Mouse (Mus musculus) midbrain, embryonic 14.5 days (tissue): ENCODE results near the gene Cdkn2d. TPM values are rescaled to one million over a fixed set of nuclear protein-coding genes. Genes with fewer than 3 reads are reported as not detected.

Experiments
- ATAC-seq: fragments of 200-750 bp; cut with Nextera tagmentation; 2 replicates; pipeline ENCODE4 v1.8.0; 2017; ENCODE audit warnings: moderate number of reproducible peaks, moderate library complexity; ENCODE audit not compliant: low FRiP score, low TSS enrichment
- DNase-seq: peaks from one replicate; pipeline ENCODE4 v3.0.0-alpha.2; 2015
- H3K27ac ChIP-seq: fragments of 300-500 bp; sonication (generic); replicated peaks from 2 replicates; pipeline ENCODE4 v1.5.1; 2014; ENCODE audit warnings: mild to moderate bottlenecking, low read depth, low read length, moderate library complexity
- H3K27me3 ChIP-seq: fragments of 300-500 bp; sonication (generic); 2 replicates; pipeline ENCODE4 v1.6.1; 2014; ENCODE audit warnings: low read length, control low read depth, mixed read lengths; ENCODE audit not compliant: control insufficient read depth, insufficient read depth
- H3K36me3 ChIP-seq: fragments of 300-500 bp; sonication (generic); 2 replicates; pipeline ENCODE4 v1.6.1; 2014; ENCODE audit warnings: low read length, control low read depth; ENCODE audit not compliant: control insufficient read depth, insufficient read depth
- H3K4me1 ChIP-seq: fragments of 300-500 bp; sonication (generic); 2 replicates; pipeline ENCODE4 v1.6.1; 2014; ENCODE audit warnings: mild to moderate bottlenecking, antibody characterized with exemption, low read length, control low read depth; ENCODE audit not compliant: control insufficient read depth, insufficient read depth
- H3K4me2 ChIP-seq: fragments of 300-500 bp; sonication (generic); 2 replicates; pipeline ENCODE4 v1.6.1; 2014; ENCODE audit warnings: mild to moderate bottlenecking, low read length, moderate library complexity
- H3K4me3 ChIP-seq: fragments of 300-500 bp; sonication (generic); replicated peaks from 2 replicates; pipeline ENCODE4 v1.5.1; 2014; ENCODE audit warnings: low read depth, low read length
- H3K9ac ChIP-seq: fragments of 300-500 bp; sonication (generic); replicated peaks from 2 replicates; pipeline ENCODE4 v1.6.1; 2014; ENCODE audit warnings: mild to moderate bottlenecking, low read length, moderate library complexity
- H3K9me3 ChIP-seq: fragments of 300-500 bp; sonication (generic); 2 replicates; pipeline ENCODE4 v1.6.1; 2016; ENCODE audit warnings: low read length, control low read depth, mixed read lengths; ENCODE audit not compliant: control insufficient read depth
- WGBS: fragments of 180-500 bp; shearing (Covaris S2); extraction: QIAGEN DNeasy Blood & Tissue Kit; methylation state at CpG from one replicate; pipeline ENCODE4 v1.1.7; 2014; 5-methylcytosine and 5-hydroxymethylcytosine counted together
- polyA plus RNA-seq: library from polyadenylated mRNA; unstranded; fragments of >200 nt; fragmentation: Nextera tagmentation; extraction: Ambion mirVana; gene quantifications from 2 replicates; pipeline ENCODE4 v1.2.1, GENCODE M21; 2014

Gene Cdkn2d
- polyA plus RNA-seq, 1 experiment from 2014 or later = 84.9 TPM

DNA sequence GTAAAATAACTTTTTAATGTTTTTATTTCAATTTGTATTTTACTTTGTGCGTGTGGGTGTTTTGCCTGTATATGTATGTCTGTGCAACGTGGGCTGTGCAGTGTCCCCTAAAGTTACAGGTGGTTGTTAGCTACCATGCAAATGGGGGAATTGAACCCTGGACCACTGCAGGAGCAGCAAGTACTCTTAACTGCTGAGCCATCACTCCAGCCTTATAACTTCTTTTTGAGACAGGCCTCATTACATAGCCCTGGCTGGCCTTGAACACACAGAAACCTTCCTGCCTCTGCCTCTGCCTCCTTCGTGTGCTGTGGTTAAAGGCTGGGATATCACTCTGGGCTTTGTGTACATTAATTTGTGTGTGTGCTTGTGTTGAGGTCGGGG, 51.8 kb downstream of the Cdkn2d start:
- Histone ChIP-seq H3K4me3 (peak overlapping the region; percentile 87), H3K4me1 (peaks cover 15% of the 10 kb centered on the region), H3K36me3 (no peaks in the 10 kb centered on the region; the same call in none of the 2 replicates), H3K27ac (no peak overlapping the region; the same call in 1 of the 2 replicates), H3K27me3 (peaks cover 22% of the 10 kb centered on the region), H3K9me3 (no peaks in the 10 kb centered on the region), H3K9ac (peak overlapping the region; percentile 98), H3K4me2 (peak overlapping the region; percentile 87)
- WGBS = 35% methylated on average over 4 of the region's 4 CpGs
- ATAC-seq (no peak), DNase-seq (no peak)

DNA sequence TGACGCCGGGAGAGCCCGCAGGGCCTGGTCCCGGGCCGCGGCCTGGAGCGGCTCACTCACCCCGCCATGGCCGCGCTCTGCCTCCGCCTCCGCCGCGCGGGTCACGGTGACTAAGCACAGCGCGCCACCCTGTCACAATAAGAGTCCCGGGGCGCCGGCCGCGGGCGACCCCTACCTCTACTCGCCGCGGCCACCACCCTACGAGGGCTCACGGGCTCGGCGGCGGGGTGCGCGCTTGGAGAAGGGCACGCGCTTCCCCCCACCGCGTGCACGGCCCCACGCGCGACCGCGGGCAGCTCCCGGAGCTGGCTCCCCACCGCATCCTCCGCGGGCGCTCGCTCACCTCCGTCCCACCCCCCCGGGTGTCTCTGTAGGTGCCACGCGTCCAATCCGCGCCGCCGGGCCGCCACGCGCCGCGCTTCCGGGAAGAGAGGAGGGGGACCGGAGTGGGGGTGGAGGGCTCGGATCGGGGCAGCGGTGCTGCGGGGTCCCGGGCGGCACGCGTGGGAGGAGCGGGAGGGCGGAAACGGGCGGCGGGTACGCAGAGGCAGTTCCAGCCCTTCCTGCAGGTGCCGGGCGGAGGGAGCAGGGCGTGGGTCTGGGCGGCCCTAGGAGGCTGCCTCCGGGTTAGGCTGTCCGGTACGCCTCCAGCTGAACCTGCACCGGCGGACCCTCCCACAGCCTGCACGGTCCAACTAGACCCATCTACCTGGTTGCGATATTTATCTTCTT, 52.3 kb downstream of the Cdkn2d start, which contains the start of gene Keap1:
Gene Keap1, minus strand, starts transcription at position 629 of the 732 bp plus-strand sequence.
- H3K9me3 ChIP-seq = no peaks in the 10 kb centered on the region
- under 1% methylated on average over 90 of the region's 90 CpGs for WGBS
- peak; percentile 86 for ATAC-seq
- peak within 1 kb of the TSS; percentile 87 for H3K4me2 ChIP-seq
- peak within 1 kb of the TSS; percentile 87 for H3K4me3 ChIP-seq
- peak within 1 kb of the TSS; percentile 98 for H3K9ac ChIP-seq
- peaks cover 17% of the 10 kb centered on the region for H3K27me3 ChIP-seq
- H3K36me3 ChIP-seq = peaks cover 3% of the 10 kb centered on the region
- H3K27ac ChIP-seq = peak within 1 kb of the TSS; percentile 89
- peak; percentile 90 for DNase-seq
- peaks cover 15% of the 10 kb centered on the region for H3K4me1 ChIP-seq

Other genes with a start within 250 kb of the Cdkn2d start
- 1.5 and 1.6 TPM in 2 replicates for gene Zglp1, start 224.3 kb downstream of the Cdkn2d start, polyA plus RNA-seq
- 1.3 and 2.6 TPM in 2 replicates for gene Gm49373, start 218.3 kb downstream of the Cdkn2d start, polyA plus RNA-seq
- 55.5 and 82.2 TPM in 2 replicates for gene Fdx1l, start 217.8 kb downstream of the Cdkn2d start, polyA plus RNA-seq
- 1.9 and 2.0 TPM in 2 replicates for gene Gm38431, start 199.4 kb downstream of the Cdkn2d start, polyA plus RNA-seq
- gene Raver1, start 199.4 kb downstream of the Cdkn2d start, polyA plus RNA-seq = 28.3 and 41.0 TPM in 2 replicates
- gene Tyk2, start 160.2 kb downstream of the Cdkn2d start, polyA plus RNA-seq = 7.4 and 8.5 TPM in 2 replicates
- gene Cdc37, start 141.4 kb downstream of the Cdkn2d start, polyA plus RNA-seq = 213 and 223 TPM in 2 replicates
- gene Pde4a, start 125.7 kb downstream of the Cdkn2d start, polyA plus RNA-seq = 28.4 and 32.3 TPM in 2 replicates
- 40.3 and 53.7 TPM in 2 replicates for gene Keap1, start 52.0 kb downstream of the Cdkn2d start, polyA plus RNA-seq
- 2.3 and 2.8 TPM in 2 replicates for gene S1pr5, start 43.0 kb downstream of the Cdkn2d start, polyA plus RNA-seq
- gene Atg4d, start 26.1 kb downstream of the Cdkn2d start, polyA plus RNA-seq = 44.6 and 44.7 TPM in 2 replicates
- 12.9 and 16.9 TPM in 2 replicates for gene Kri1, start 3.4 kb downstream of the Cdkn2d start, polyA plus RNA-seq
- gene Ap1m2, start 20.9 kb upstream of the Cdkn2d start, polyA plus RNA-seq = 0.88 and 1.5 TPM in 2 replicates
- gene Slc44a2, start 29.3 kb upstream of the Cdkn2d start, polyA plus RNA-seq = 49.3 and 67.4 TPM in 2 replicates
- 212 and 267 TPM in 2 replicates for gene Ilf3, start 76.5 kb upstream of the Cdkn2d start, polyA plus RNA-seq
- 48.1 and 54.3 TPM in 2 replicates for gene Qtrt1, start 120.4 kb upstream of the Cdkn2d start, polyA plus RNA-seq
- gene Dnm2, start 133.5 kb upstream of the Cdkn2d start, polyA plus RNA-seq = 54.5 and 56.7 TPM in 2 replicates
- gene Tmed1, start 218.8 kb upstream of the Cdkn2d start, polyA plus RNA-seq = 48.0 and 50.2 TPM in 2 replicates
- 1.0 and 1.8 TPM in 2 replicates for gene AB124611, start 234.8 kb upstream of the Cdkn2d start, polyA plus RNA-seq